Mouse (Mus musculus): ENCODE data around the gene Rhbdl1. TPM values are rescaled to one million over a fixed set of nuclear protein-coding genes. Genes with fewer than 3 reads are reported as not detected.

Gene Rhbdl1
- polyA plus RNA-seq, 1 experiment from 2014 or later, result 0.35 TPM

DNA sequence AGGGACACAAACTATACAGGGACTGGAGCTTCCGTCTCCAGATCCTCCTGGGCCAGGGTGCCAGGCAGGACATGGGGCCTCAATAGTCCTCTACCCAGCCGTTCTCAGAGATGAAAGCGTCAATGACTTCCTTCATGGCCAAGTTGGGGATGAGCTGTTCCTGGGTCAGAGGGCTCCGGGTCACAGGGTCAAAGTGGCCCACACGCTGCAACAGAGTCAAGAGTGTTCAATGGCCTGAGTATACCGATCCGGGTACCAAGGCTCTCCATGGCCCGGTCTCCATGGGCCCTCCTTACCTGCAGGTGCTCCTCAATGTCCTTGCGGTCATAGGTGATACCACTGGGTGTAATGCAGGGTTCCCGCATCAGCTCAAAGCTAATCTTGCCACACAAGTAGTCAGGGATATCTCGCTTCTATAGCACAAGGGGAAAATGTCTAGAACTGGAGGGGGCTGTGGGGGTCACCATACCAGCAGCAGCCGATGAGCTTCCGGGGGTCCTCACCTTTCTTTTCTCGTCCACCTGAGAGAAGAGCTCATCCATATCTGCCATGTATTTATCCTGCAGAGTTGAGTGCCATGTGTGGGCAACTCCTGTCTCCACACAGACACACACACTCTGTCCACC, 6.2 kb downstream of the Rhbdl1 start:
- no peak overlapping the region for H3K27ac ChIP-seq (ENCODE audit: low read depth)
- H3K4me3 ChIP-seq (ENCODE audit: low read depth, low read length), result peak overlapping the region; percentile 75
- no peak for TF ChIP-seq CTCF (IDR thresholded peaks at IDR 0.05; ENCODE audit: low read depth)
- TF ChIP-seq EP300 (IDR thresholded peaks at IDR 0.05; ENCODE audit: low read depth), result no peak
- ATAC-seq (no peak), DNase-seq (no peak)
- H3K4me2 ChIP-seq (ENCODE audit: low read depth, low read length), result peak overlapping the region; percentile 99
- WGBS (ENCODE audit: insufficient replicate concordance), result 80% methylated on average over 14 of the region's 14 CpGs
- peaks cover 31% of the 10 kb centered on the region for H3K36me3 ChIP-seq (replicated peaks; ENCODE audit: insufficient read depth, low read length)
- peak overlapping the region; percentile 34; the same call in 1 of the 2 replicates for H3K9ac ChIP-seq (replicated peaks)
- H3K4me1 ChIP-seq (ENCODE audit: insufficient read depth), result peaks cover 55% of the 10 kb centered on the region
- no peaks in the 10 kb centered on the region for H3K27me3 ChIP-seq (ENCODE audit: insufficient read depth, low read length)
- no peaks in the 10 kb centered on the region for H3K9me3 ChIP-seq (ENCODE audit: low read length)

DNA sequence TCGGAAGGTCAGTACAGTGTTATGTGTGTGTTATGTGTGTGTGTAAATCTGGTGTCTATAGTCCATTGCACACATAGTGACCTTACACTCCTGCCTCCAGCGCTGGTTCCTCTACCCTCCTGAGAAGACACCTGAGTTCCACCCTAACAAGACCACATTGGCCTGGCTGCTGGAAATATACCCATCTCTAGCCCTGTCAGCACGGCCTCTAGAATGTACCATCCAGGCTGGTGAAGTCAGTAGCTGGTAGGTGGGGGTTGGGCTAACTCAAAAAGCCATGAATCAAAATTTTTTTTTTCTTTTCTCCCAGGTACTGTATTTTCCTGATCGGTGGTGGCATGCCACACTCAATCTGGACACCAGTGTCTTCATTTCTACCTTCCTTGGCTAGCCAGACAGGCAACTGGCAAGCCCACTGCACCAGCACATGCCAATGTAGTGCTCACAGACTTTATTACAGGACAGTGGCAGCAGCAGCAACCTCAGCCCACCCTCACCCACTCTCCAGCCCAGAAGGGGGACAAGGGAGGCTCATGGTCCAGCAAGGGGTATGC, 6.8 kb downstream of the Rhbdl1 start:
- H3K4me2 ChIP-seq (ENCODE audit: low read depth, low read length), result peak overlapping the region; percentile 78; the same call in 1 of the 2 replicates
- H3K4me3 ChIP-seq (ENCODE audit: low read depth, low read length), result no peak overlapping the region
- H3K27me3 ChIP-seq (ENCODE audit: insufficient read depth, low read length), result no peaks in the 10 kb centered on the region
- peak overlapping the region; percentile 34 for H3K9ac ChIP-seq (replicated peaks)
- no peak for TF ChIP-seq EP300 (IDR thresholded peaks at IDR 0.05; ENCODE audit: low read depth)
- no peak for TF ChIP-seq CTCF (IDR thresholded peaks at IDR 0.05; ENCODE audit: low read depth)
- 72% methylated on average over 4 of the region's 4 CpGs for WGBS (ENCODE audit: insufficient replicate concordance)
- H3K27ac ChIP-seq (ENCODE audit: low read depth), result no peak overlapping the region
- H3K4me1 ChIP-seq (ENCODE audit: insufficient read depth), result peaks cover 52% of the 10 kb centered on the region
- H3K9me3 ChIP-seq (ENCODE audit: low read length), result no peaks in the 10 kb centered on the region
- no peak for DNase-seq
- no peak for ATAC-seq
- peaks cover 31% of the 10 kb centered on the region for H3K36me3 ChIP-seq (replicated peaks; ENCODE audit: insufficient read depth, low read length)

DNA sequence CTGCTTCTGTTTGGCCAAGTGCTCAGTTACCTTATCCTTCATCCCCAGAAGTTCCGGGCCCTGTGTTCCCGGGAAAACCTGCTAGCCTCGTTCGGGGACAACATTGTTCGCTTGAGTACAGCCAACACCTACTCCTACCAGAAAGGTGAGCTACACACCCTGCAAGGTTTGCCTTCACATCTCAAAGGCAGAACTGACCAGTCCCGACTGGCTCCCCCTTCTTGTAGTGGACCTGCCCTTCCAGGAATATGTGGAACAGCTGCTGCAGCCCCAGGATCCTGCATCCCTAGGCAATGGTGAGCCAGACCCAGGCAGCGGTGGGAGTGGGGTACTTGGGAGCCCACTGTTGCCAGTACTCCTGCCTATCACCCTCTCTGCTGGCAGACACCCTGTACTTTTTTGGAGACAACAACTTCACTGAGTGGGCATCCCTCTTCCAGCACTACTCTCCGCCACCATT, 7.5 kb downstream of the Rhbdl1 start:
- no peak for DNase-seq
- Histone ChIP-seq H3K27ac (ENCODE audit: low read depth) (peak overlapping the region; percentile 67), H3K4me3 (ENCODE audit: low read depth, low read length) (peak overlapping the region; percentile 56), H3K4me1 (ENCODE audit: insufficient read depth) (peaks cover 50% of the 10 kb centered on the region), H3K27me3 (ENCODE audit: insufficient read depth, low read length) (no peaks in the 10 kb centered on the region), H3K36me3 (replicated peaks; ENCODE audit: insufficient read depth, low read length) (peaks cover 31% of the 10 kb centered on the region), H3K9ac (replicated peaks) (peak overlapping the region; percentile 63), H3K4me2 (ENCODE audit: low read depth, low read length) (peak overlapping the region; percentile 78), H3K9me3 (ENCODE audit: low read length) (no peaks in the 10 kb centered on the region)
- 39% methylated on average over 8 of the region's 8 CpGs for WGBS (ENCODE audit: insufficient replicate concordance)
- no peak for ATAC-seq
- TF ChIP-seq CTCF (IDR thresholded peaks at IDR 0.05; ENCODE audit: low read depth) (no peak), EP300 (IDR thresholded peaks at IDR 0.05; ENCODE audit: low read depth) (no peak)

DNA sequence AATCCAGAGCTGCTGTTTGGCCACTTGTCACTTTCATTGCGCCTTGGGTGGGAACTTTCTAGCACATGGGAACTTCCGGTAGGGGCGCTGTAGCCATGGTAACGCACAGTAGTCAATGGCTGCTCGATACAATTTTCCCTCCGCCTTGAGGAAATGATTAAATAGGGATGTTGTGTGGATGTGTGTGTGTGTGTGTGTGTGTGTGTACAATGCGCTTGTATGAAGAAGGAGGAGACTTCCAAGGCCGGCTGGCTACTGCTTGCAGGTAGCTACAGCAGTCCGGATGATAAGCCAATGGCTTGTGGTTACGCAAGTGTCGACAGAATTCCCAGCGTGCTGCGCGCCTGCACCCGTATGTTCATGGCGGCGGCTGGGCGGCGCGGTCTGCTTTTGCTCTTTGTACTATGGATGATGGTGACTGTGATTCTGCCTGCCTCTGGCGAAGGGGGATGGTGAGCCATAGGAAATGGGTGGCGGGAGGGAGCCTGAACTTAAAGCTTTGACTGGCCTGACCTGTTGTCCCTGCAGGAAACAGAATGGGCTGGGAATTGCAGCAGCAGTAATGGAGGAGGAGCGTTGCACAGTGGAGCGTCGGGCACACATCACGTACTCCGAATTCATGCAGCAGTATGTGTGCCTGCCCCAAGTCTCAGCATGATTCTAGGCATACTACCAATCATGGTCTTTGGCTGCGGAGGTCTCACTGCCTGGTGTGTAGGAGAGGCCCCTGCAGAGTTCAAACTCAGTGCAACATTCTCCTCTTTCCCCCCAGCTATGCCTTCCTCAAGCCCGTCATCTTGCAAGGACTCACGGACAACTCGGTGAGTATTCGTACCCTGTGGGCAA, 8.2 kb downstream of the Rhbdl1 start, which contains the start of gene Jmjd8:
TSS of gene Jmjd8 (plus strand) at position 156 of the 846 bp plus-strand sequence.
- Histone ChIP-seq H3K27ac (ENCODE audit: low read depth) (peak within 1 kb of the TSS; percentile 67), H3K36me3 (replicated peaks; ENCODE audit: insufficient read depth, low read length) (peaks cover 31% of the 10 kb centered on the region), H3K9me3 (ENCODE audit: low read length) (no peaks in the 10 kb centered on the region), H3K9ac (replicated peaks) (peak within 1 kb of the TSS; percentile 63), H3K4me3 (ENCODE audit: low read depth, low read length) (peak within 1 kb of the TSS; percentile 56), H3K27me3 (ENCODE audit: insufficient read depth, low read length) (no peaks in the 10 kb centered on the region), H3K4me1 (ENCODE audit: insufficient read depth) (peaks cover 50% of the 10 kb centered on the region), H3K4me2 (ENCODE audit: low read depth, low read length) (peak within 1 kb of the TSS; percentile 78)
- ATAC-seq, result peak; percentile 31
- 1% methylated on average over 32 of the region's 32 CpGs for WGBS (ENCODE audit: insufficient replicate concordance)
- peak; percentile 59 for TF ChIP-seq CTCF (IDR thresholded peaks at IDR 0.05; ENCODE audit: low read depth)
- TF ChIP-seq EP300 (IDR thresholded peaks at IDR 0.05; ENCODE audit: low read depth), result no peak
- peak; percentile 83 for DNase-seq

DNA sequence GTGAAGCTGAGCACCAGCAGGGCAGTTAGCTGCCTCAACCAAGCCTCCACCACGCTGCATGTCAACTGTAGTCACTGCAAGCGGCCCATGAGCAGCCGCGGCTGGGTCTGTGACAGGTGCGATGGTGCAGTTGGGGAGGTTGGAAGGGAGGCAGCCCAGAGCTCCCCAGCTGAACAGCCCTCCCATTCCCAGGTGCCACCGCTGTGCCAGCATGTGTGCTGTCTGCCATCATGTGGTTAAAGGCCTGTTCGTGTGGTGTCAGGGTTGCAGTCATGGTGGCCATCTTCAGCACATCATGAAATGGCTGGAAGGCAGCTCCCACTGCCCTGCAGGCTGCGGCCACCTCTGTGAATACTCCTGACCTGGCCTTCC, 8.9 kb downstream of the Rhbdl1 start:
- Histone ChIP-seq H3K36me3 (replicated peaks; ENCODE audit: insufficient read depth, low read length) (peaks cover 31% of the 10 kb centered on the region), H3K27ac (ENCODE audit: low read depth) (0 out of 2 replicates have a peak overlapping the region, but pooled peaks have one; percentile 67)

More for the DNA sequence above, 8.9 kb downstream of the Rhbdl1 start:
- no peaks in the 10 kb centered on the region for H3K27me3 ChIP-seq (ENCODE audit: insufficient read depth, low read length)
- WGBS (ENCODE audit: insufficient replicate concordance), result 81% methylated on average over 8 of the region's 8 CpGs
- peak overlapping the region; percentile 56; the same call in 1 of the 2 replicates for H3K4me3 ChIP-seq (ENCODE audit: low read depth, low read length)
- DNase-seq (no peak), ATAC-seq (no peak)
- no peak overlapping the region for H3K9ac ChIP-seq (replicated peaks)
- no peaks in the 10 kb centered on the region for H3K9me3 ChIP-seq (ENCODE audit: low read length)
- TF ChIP-seq CTCF (IDR thresholded peaks at IDR 0.05; ENCODE audit: low read depth), result no peak
- TF ChIP-seq EP300 (IDR thresholded peaks at IDR 0.05; ENCODE audit: low read depth), result no peak
- H3K4me1 ChIP-seq (ENCODE audit: insufficient read depth), result peaks cover 47% of the 10 kb centered on the region
- peak overlapping the region; percentile 78 for H3K4me2 ChIP-seq (ENCODE audit: low read depth, low read length)
